Mouse (Mus musculus) embryonic fibroblast, embryonic 13.5 days (primary cell): ENCODE measurements around the gene 6030408B16Rik.

Experiments used
- CTCF ChIP-seq: IDR thresholded peaks from 2 replicates; pipeline ENCODE4 v1.5.1; 2011; ENCODE audit warnings: mild to moderate bottlenecking, control low read depth, low read length, moderate library complexity, borderline replicate concordance; ENCODE audit not compliant: insufficient read depth
- POLR2A ChIP-seq: IDR thresholded peaks from 2 replicates; pipeline ENCODE4 v1.6.1; 2011; ENCODE audit warnings: low read depth, mild to moderate bottlenecking, control low read depth, low read length, moderate library complexity

DNA sequence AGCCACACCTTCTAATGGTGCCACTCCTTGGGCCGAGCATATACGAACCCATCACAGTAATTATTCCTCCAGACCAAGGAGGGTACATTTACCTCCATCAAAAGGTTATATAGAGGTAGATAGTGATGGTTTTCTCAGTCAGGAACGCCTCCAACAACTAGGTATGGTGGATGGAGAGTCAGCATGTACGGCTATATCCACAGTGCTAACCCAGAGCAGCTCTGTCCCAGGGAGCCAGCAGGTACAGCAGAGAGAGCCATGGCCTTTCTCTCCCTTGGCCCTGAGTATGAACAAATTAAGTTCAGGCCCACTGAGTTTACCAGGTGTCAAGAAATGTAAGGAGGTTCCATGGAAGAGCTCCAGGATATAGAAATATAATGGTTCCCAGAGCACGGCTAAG, 41.1 kb upstream of the 6030408B16Rik start:
- TF ChIP-seq CTCF (no peak), POLR2A (no peak)
